Mouse (Mus musculus) intestine, embryonic 14.5 days (tissue): ENCODE results near the gene Zfp451. TPM values are rescaled to one million over a fixed set of nuclear protein-coding genes. Genes with fewer than 3 reads are reported as not detected.
A peak's percentile ranks its signal among the peaks of the same experiment; 100 is the strongest.

Source experiments
- ATAC-seq: fragments of 200-750 bp; cut with Nextera tagmentation; replicated peaks from 2 replicates; pipeline ENCODE4 v1.8.0; 2017; ENCODE audit warnings: low read depth, moderate number of reproducible peaks, moderate TSS enrichment, moderate library complexity; ENCODE audit not compliant: low FRiP score, low TSS enrichment
- DNase-seq: peaks from one replicate; pipeline ENCODE4 v3.0.0-alpha.2; 2018; ENCODE audit warnings: low spot score
- H3K27ac ChIP-seq: fragments of 300-500 bp; sonication (generic); 2 replicates; pipeline ENCODE4 v1.5.1; 2014; ENCODE audit warnings: low read depth, mild to moderate bottlenecking, control low read depth
- H3K27me3 ChIP-seq: fragments of 300-500 bp; sonication (generic); replicated peaks from 2 replicates; pipeline ENCODE4 v1.6.1; 2014; ENCODE audit warnings: low read length, control low read depth; ENCODE audit not compliant: control insufficient read depth, insufficient read depth
- H3K36me3 ChIP-seq: fragments of 300-500 bp; sonication (generic); 2 replicates; pipeline ENCODE4 v1.6.1; 2014; ENCODE audit warnings: low read length, control low read depth; ENCODE audit not compliant: control insufficient read depth, insufficient read depth
- H3K4me1 ChIP-seq: fragments of 300-500 bp; sonication (generic); replicated peaks from 2 replicates; pipeline ENCODE4 v1.6.1; 2014; ENCODE audit warnings: low read length, control low read depth, mixed read lengths; ENCODE audit not compliant: control insufficient read depth, insufficient read depth
- H3K4me2 ChIP-seq: fragments of 300-500 bp; sonication (generic); 2 replicates; pipeline ENCODE4 v1.6.1; 2014; ENCODE audit warnings: low read length
- H3K4me3 ChIP-seq: fragments of 300-500 bp; sonication (generic); 2 replicates; pipeline ENCODE4 v1.5.1; 2014; ENCODE audit warnings: low read depth, low read length, control low read depth, mixed read lengths
- H3K9ac ChIP-seq: fragments of 300-500 bp; sonication (generic); 2 replicates; pipeline ENCODE4 v1.6.1; 2014; ENCODE audit warnings: mild to moderate bottlenecking, low read length
- H3K9me3 ChIP-seq: fragments of 300-500 bp; sonication (generic); 2 replicates; pipeline ENCODE4 v1.6.1; 2016; ENCODE audit warnings: low read length, control low read depth; ENCODE audit not compliant: control insufficient read depth
- WGBS: fragments of 180-500 bp; shearing (Covaris S2); extraction: QIAGEN DNeasy Blood & Tissue Kit; methylation state at CpG from one replicate; pipeline ENCODE4 v1.1.7; 2014; 5-methylcytosine and 5-hydroxymethylcytosine counted together
- polyA plus RNA-seq: library from polyadenylated mRNA; unstranded; fragments of >200 nt; fragmentation: Nextera tagmentation; extraction: Ambion mirVana; gene quantifications from 2 replicates; pipeline ENCODE4 v1.2.1, GENCODE M21; 2014

The Zfp451 gene
- polyA plus RNA-seq, 1 experiment from 2014 or later: 26.4 TPM

DNA sequence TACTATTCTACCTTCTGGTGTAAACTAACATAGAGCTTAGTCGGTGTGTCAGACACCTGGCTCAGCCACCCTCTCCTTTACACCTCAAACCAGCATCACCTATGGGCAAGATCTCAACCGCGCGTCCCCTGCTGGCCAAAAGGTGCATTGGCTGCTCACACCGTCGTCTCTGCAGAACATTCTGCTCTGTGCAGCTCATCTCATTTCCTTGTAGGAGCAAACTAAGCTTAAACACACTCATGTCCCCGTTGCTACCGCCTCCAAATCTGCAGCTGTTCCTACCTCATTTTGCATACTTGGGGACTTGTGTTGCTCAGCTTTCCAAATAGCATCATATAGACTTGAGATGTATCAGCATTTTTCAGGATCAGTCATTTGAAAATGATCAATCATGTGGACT, 71.5 kb downstream of the Zfp451 start:
- WGBS: 19% methylated on average over 8 of the region's 8 CpGs
- no peaks in the 10 kb centered on the region for H3K4me1 ChIP-seq
- DNase-seq (peak; percentile 77), ATAC-seq (no peak)
- no peak overlapping the region for H3K27ac ChIP-seq
- H3K27me3 ChIP-seq: no peaks in the 10 kb centered on the region
- H3K9ac ChIP-seq: no peak overlapping the region
- peaks cover 54% of the 10 kb centered on the region for H3K36me3 ChIP-seq
- no peak overlapping the region for H3K4me2 ChIP-seq
- no peak overlapping the region for H3K4me3 ChIP-seq
- no peaks in the 10 kb centered on the region for H3K9me3 ChIP-seq

DNA sequence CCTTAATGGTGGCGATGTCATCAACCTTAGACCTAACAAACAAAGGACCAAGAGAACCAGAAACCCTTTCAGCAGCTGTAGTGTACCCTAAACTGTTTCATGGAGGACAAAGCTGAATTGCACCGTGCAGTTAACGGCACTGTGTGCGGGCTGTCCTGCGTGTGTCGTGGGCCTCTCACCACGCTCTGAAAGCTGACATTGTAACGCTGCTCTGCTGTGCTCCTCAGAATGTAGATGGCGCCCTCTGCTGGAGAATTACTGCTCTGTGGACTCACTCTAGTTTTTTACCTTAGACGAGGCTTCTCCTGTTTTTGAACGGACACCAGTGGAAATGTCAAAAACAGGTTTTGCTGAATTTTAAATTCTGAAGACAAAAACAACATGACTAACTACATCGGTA, 75.1 kb downstream of the Zfp451 start:
- Histone ChIP-seq H3K27me3 (no peaks in the 10 kb centered on the region), H3K9ac (no peak overlapping the region), H3K4me2 (no peak overlapping the region), H3K4me3 (no peak overlapping the region), H3K9me3 (no peaks in the 10 kb centered on the region), H3K4me1 (no peaks in the 10 kb centered on the region), H3K36me3 (peaks cover 76% of the 10 kb centered on the region), H3K27ac (no peak overlapping the region)
- DNase-seq: peak; percentile 89
- 31% methylated on average over 12 of the region's 12 CpGs for WGBS
- peak; percentile 67 for ATAC-seq

GRCm38 (mm10) chr1:33738681-33739278, 75.6 kb downstream of the Zfp451 start:
- peaks cover 76% of the 10 kb centered on the region for H3K36me3 ChIP-seq
- no peak overlapping the region for H3K4me3 ChIP-seq
- no peaks in the 10 kb centered on the region for H3K9me3 ChIP-seq
- WGBS: 85% methylated on average over 11 of the region's 11 CpGs
- H3K4me2 ChIP-seq: no peak overlapping the region
- H3K9ac ChIP-seq: no peak overlapping the region
- no peak for ATAC-seq
- no peak overlapping the region for H3K27ac ChIP-seq
- no peaks in the 10 kb centered on the region for H3K4me1 ChIP-seq
- H3K27me3 ChIP-seq: no peaks in the 10 kb centered on the region
- no peak for DNase-seq

DNA sequence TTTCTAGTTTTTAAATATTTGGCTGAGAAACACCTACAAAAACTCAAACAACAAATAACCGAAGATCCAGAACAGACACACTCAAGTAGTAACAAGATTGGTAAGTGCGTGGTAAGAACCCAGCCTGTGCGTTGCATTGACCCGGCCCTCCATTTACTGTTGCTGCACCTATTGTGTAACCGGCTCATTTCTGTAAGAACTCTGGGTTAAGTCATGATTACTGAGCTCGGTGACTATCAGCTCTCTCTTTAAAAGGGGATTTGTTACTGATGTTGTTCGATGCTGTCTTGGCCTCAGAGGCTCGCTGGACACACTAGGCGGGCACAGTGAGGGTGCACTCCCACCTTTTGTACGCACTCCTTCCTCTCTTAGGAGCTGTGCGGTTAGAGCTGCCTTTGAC, 76.1 kb downstream of the Zfp451 start:
- no peak for DNase-seq
- Histone ChIP-seq H3K4me3 (no peak overlapping the region), H3K27me3 (no peaks in the 10 kb centered on the region), H3K9me3 (no peaks in the 10 kb centered on the region), H3K36me3 (peaks cover 81% of the 10 kb centered on the region), H3K4me2 (no peak overlapping the region), H3K27ac (no peak overlapping the region), H3K4me1 (no peaks in the 10 kb centered on the region), H3K9ac (no peak overlapping the region)
- 93% methylated on average over 11 of the region's 11 CpGs for WGBS
- no peak for ATAC-seq

DNA sequence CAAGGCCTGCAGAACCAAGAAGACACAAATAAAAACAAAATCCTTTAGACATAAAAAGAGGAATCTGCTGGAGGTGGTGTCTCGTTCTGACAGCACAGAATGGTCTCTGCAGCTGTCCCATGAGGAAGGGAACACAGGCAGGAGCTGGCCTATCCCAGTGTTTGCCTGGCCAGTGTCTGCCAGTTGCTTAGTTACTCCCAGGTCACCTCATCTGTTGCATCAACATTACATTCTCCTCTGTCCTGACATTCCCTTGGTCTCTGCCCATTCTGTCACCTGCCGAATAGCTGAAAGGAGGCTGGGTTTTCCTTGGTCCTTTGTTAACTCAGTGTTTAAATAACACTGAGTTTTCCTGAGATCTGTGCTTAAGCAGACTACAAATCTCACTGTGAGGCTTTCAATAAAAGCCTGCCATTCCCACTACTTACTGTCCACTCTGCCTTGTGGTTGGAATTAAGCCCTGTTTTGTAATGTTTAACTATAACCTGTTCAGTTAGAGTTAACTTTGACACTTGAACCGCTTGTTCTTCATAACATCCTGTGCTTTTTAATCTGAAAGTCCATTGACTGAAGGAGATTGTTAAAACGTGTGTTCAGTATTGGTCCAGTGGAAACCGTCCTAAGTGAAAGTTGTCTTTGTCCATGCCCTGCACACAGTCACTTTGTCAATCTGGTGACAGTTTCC, 80.3 kb downstream of the Zfp451 start:
- no peak for DNase-seq
- H3K4me3 ChIP-seq: no peak overlapping the region
- no peak overlapping the region for H3K9ac ChIP-seq
- ATAC-seq: no peak
- H3K9me3 ChIP-seq: no peaks in the 10 kb centered on the region
- H3K36me3 ChIP-seq: peaks cover 87% of the 10 kb centered on the region
- H3K4me2 ChIP-seq: no peak overlapping the region
- no peaks in the 10 kb centered on the region for H3K27me3 ChIP-seq
- WGBS: 71% methylated on average over 5 of the region's 5 CpGs
- H3K4me1 ChIP-seq: no peaks in the 10 kb centered on the region
- H3K27ac ChIP-seq: no peak overlapping the region

DNA sequence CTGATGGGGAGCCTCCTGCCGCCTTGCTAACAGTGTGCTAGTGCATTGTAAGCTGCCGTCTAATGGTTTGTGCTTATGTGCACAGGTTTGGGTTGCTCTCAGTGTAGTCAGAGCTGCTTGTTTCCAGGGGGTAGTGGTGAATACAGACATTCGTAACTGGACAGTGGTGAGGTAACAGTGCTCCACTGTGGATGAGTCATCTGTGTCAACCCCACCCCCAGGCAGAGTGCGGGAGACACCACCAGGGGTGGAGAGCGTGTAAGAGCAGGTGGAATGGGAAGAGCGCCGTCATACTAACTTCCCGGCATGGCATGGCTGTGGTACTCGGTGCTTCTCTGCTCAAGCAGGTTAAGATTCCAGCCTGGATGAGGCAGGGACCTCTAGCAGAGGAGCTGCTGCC, 81.4 kb downstream of the Zfp451 start:
- Histone ChIP-seq H3K27ac (no peak overlapping the region), H3K27me3 (no peaks in the 10 kb centered on the region), H3K4me3 (no peak overlapping the region), H3K4me2 (no peak overlapping the region), H3K4me1 (no peaks in the 10 kb centered on the region), H3K9me3 (no peaks in the 10 kb centered on the region), H3K9ac (no peak overlapping the region), H3K36me3 (peaks cover 82% of the 10 kb centered on the region)
- 91% methylated on average over 9 of the region's 9 CpGs for WGBS
- ATAC-seq: no peak
- no peak for DNase-seq

GRCm38 (mm10) chr1:33725086-33725485, 89.3 kb downstream of the Zfp451 start:
- no peak for ATAC-seq
- peaks cover 7% of the 10 kb centered on the region for H3K4me1 ChIP-seq
- H3K27me3 ChIP-seq: no peaks in the 10 kb centered on the region
- 90% methylated on average over 5 of the region's 5 CpGs for WGBS
- no peak overlapping the region for H3K27ac ChIP-seq
- H3K4me2 ChIP-seq: no peak overlapping the region
- H3K4me3 ChIP-seq: no peak overlapping the region
- peaks cover 67% of the 10 kb centered on the region for H3K36me3 ChIP-seq
- no peaks in the 10 kb centered on the region for H3K9me3 ChIP-seq
- no peak overlapping the region for H3K9ac ChIP-seq
- DNase-seq: no peak

DNA sequence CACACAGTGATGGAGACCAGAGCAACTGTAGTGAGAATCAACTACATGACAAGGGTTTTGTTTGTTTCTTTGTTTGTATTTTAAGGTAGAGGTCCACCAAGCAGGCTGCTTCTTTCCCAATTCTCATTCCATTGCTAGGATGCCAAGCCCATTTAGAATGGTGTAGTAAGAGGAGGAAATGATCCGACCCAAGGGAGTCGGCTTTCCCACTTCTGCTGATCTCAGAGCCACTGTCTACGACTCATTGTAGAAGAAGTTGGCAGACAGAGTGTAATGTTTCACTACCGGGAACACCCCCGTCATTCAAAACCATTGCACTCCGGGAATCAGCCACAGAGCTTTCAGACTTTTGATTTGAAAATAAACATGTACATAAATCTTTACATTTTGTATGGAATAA, 89.9 kb downstream of the Zfp451 start:
- Histone ChIP-seq H3K4me2 (no peak overlapping the region), H3K36me3 (peaks cover 62% of the 10 kb centered on the region), H3K9me3 (no peaks in the 10 kb centered on the region), H3K27me3 (no peaks in the 10 kb centered on the region), H3K4me1 (peaks cover 7% of the 10 kb centered on the region), H3K4me3 (no peak overlapping the region), H3K27ac (no peak overlapping the region), H3K9ac (no peak overlapping the region)
- 84% methylated on average over 6 of the region's 6 CpGs for WGBS
- no peak for ATAC-seq
- DNase-seq: no peak

GRCm38 (mm10) chr1:33721020-33721419, 93.4 kb downstream of the Zfp451 start:
- no peak for DNase-seq
- Histone ChIP-seq H3K9me3 (no peaks in the 10 kb centered on the region), H3K4me2 (peak overlapping the region; percentile 68), H3K4me3 (peak overlapping the region; percentile 68; the same call in 1 of the 2 replicates), H3K36me3 (peaks cover 38% of the 10 kb centered on the region), H3K9ac (no peak overlapping the region), H3K27ac (no peak overlapping the region), H3K4me1 (peaks cover 7% of the 10 kb centered on the region), H3K27me3 (no peaks in the 10 kb centered on the region)
- no peak for ATAC-seq
- 88% methylated on average over 7 of the region's 7 CpGs for WGBS
